Mouse (Mus musculus) small intestine, adult 2 months (tissue): ENCODE results near the gene Pigc.

Experiments used
- CTCF ChIP-seq: fragments of 200-500 bp; IDR thresholded peaks from 2 replicates; pipeline ENCODE4 v1.5.1; 2012; ENCODE audit warnings: low read depth, mild to moderate bottlenecking, control low read depth, inconsistent platforms, low read length, moderate library complexity, mixed read lengths; ENCODE audit not compliant: insufficient replicate concordance, insufficient read length; ENCODE audit errors: extremely low read depth
- POLR2A ChIP-seq: fragments of 200-500 bp; IDR thresholded peaks from 2 replicates; pipeline ENCODE4 v1.6.1; 2012; ENCODE audit warnings: low read depth, mild to moderate bottlenecking, control low read depth, inconsistent platforms, low read length, moderate library complexity

GRCm38 (mm10) chr1:161931817-161932216, 37.2 kb upstream of the Pigc start:
- TF ChIP-seq CTCF = no peak
- TF ChIP-seq POLR2A = no peak
